20 mouse cellular contexts compared by ENCODE assay signal in the genomic region with DNA sequence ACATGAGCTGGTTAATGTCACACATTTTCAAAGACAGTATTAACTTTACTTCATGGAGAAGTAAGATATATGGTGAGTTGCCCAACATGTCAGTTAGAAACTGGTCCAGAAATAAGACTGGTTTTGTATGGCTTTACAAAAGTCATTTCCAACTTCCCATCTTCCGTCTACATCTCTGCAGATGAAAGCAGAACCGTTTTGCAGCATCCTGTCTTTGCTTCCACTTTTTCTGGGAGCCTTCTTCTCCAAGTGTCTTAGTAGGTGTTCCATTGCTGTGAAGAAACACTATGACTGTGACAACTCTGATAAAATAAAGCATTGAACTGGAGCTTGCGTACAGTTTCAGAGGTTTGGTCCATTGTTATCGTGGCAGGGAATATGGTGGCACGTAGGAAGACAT.
"Had no signal": no experiment of that assay in that cellular context is flagged by ENCODE, and none has a peak within 500 bp of the region (broad histone marks: within the 10 kb centered on the region; RNA-seq: fewer than 3 reads in every experiment).

No protein-coding gene starts in this region.

- H3K27ac ChIP-seq: lung, embryonic 15.5 days; midbrain, embryonic 10.5 days; midbrain, embryonic 12.5 days; neural tube, embryonic 13.5 days; neural tube, embryonic 15.5 days had no signal

- ATAC-seq: lung, postnatal 0 days; midbrain, embryonic 16.5 days had no signal

- H3K9me3 ChIP-seq: lung, embryonic 15.5 days; midbrain, embryonic 10.5 days; midbrain, embryonic 12.5 days; neural tube, embryonic 13.5 days had no signal

- H3K4me3 ChIP-seq: lung, embryonic 15.5 days; midbrain, embryonic 10.5 days; midbrain, embryonic 12.5 days; myocyte; neural tube, embryonic 13.5 days; neural tube, embryonic 15.5 days had no signal

- H3K9ac ChIP-seq: lung, embryonic 15.5 days; midbrain, embryonic 12.5 days; neural tube, embryonic 13.5 days; neural tube, embryonic 15.5 days had no signal

- H3K36me3 ChIP-seq: lung, embryonic 15.5 days; midbrain, embryonic 10.5 days; midbrain, embryonic 12.5 days; neural tube, embryonic 13.5 days; neural tube, embryonic 15.5 days had no signal

- DNase-seq: lung, adult 18-20 months; lung, postnatal 14 days; lung, postnatal 36 days; midbrain, embryonic 14.5 days; retina, postnatal 1 day; right cerebral cortex, adult 18-20 months; right cerebral cortex, postnatal 25 days; right cerebral cortex, postnatal 4 days; spleen, adult 18-20 months; thymus, adult 18-20 months; thymus, postnatal 14 days; thymus, postnatal 36 days had no signal

- H3K4me1 ChIP-seq: midbrain, embryonic 12.5 days; neural tube, embryonic 15.5 days had no signal

- H3K27me3 ChIP-seq: lung, embryonic 15.5 days; neural tube, embryonic 13.5 days; neural tube, embryonic 15.5 days had no signal

- H3K4me2 ChIP-seq: lung, embryonic 15.5 days; midbrain, embryonic 12.5 days; neural tube, embryonic 13.5 days; neural tube, embryonic 15.5 days had no signal
